Mouse (Mus musculus) liver, adult 2 months (tissue): ENCODE measurements around the gene Lrch1. TPM values are rescaled to one million over a fixed set of nuclear protein-coding genes. Genes with fewer than 3 reads are reported as not detected.

Experiments
- DNase-seq: peaks from one replicate; pipeline ENCODE4 v3.0.0-alpha.2; 2011; ENCODE audit warnings: low read depth, low spot score; ENCODE audit errors: extremely low read depth
- H3K27ac ChIP-seq: fragments of 200-500 bp; replicated peaks from 2 replicates; pipeline ENCODE4 v1.5.1; 2012; ENCODE audit warnings: low read depth, mild to moderate bottlenecking, control low read depth, inconsistent platforms, low read length; ENCODE audit not compliant: insufficient read depth
- H3K27me3 ChIP-seq: fragments of 200-500 bp; 2 replicates; pipeline ENCODE4 v1.6.1; 2012; ENCODE audit warnings: mild to moderate bottlenecking, moderate library complexity, low read length, inconsistent platforms; ENCODE audit not compliant: control insufficient read depth, insufficient read depth
- H3K36me3 ChIP-seq: fragments of 200-500 bp; 2 replicates; pipeline ENCODE4 v1.6.1; 2012; ENCODE audit warnings: low read length, inconsistent platforms; ENCODE audit not compliant: control insufficient read depth, insufficient read depth
- H3K4me1 ChIP-seq: fragments of 200-500 bp; 2 replicates; pipeline ENCODE4 v1.6.1; 2011; ENCODE audit warnings: low read length; ENCODE audit not compliant: control insufficient read depth, insufficient read depth
- H3K4me3 ChIP-seq: fragments of 200-500 bp; 2 replicates; pipeline ENCODE4 v1.5.1; 2011; ENCODE audit warnings: low read depth, mild to moderate bottlenecking, control low read depth, low read length, moderate library complexity; ENCODE audit not compliant: insufficient read depth
- H3K79me2 ChIP-seq: fragments of 200-500 bp; 2 replicates; pipeline ENCODE4 v1.6.1; 2012; ENCODE audit warnings: inconsistent platforms, mild to moderate bottlenecking, low read length, moderate library complexity; ENCODE audit not compliant: control insufficient read depth, insufficient read depth
- H3K9ac ChIP-seq: fragments of 200-500 bp; 2 replicates; pipeline ENCODE4 v1.6.1; 2012; ENCODE audit warnings: low read depth, mild to moderate bottlenecking, control low read depth, inconsistent platforms, low read length
- CTCF ChIP-seq: fragments of 200-500 bp; IDR thresholded peaks from 2 replicates; pipeline ENCODE4 v1.5.1; 2011; ENCODE audit warnings: low read depth, low read length, control low read depth
- POLR2A ChIP-seq: fragments of 200-500 bp; IDR thresholded peaks from 2 replicates; pipeline ENCODE4 v1.6.1; 2011; ENCODE audit warnings: low read length, control low read depth; ENCODE audit not compliant: insufficient read depth; ENCODE audit errors: extremely low read depth
- WGBS: fragments of 180-500 bp; shearing (Covaris S2); methylation state at CpG from one replicate; pipeline ENCODE4 v1.1.7; 2018; 5-methylcytosine and 5-hydroxymethylcytosine counted together
- polyA plus RNA-seq: library from polyadenylated mRNA; depleted of rRNA; stranded (reverse); fragments of >200 nt; gene quantifications from 2 replicates; pipeline ENCODE4 v1.2.3, GENCODE M21; 2012
- total RNA-seq: library from RNA; depleted of rRNA; stranded (reverse); fragments of >200 nt; gene quantifications from 2 replicates; pipeline ENCODE4 v1.2.3, GENCODE M21; 2014

Gene Lrch1
- total and polyA plus RNA-seq, 2 experiments, result 2.7 to 6.5 TPM

- H3K36me3 ChIP-seq, result no peaks in the 10 kb centered on the region
- peak; percentile 81 for DNase-seq
- peaks cover 22% of the 10 kb centered on the region for H3K79me2 ChIP-seq
- peaks cover 25% of the 10 kb centered on the region for H3K4me1 ChIP-seq
- peak overlapping the region; percentile 57 for H3K27ac ChIP-seq
- H3K27me3 ChIP-seq, result no peaks in the 10 kb centered on the region
- no peak overlapping the region for H3K4me3 ChIP-seq
- WGBS, result 34% methylated on average over 5 of the region's 5 CpGs
- TF ChIP-seq POLR2A, result no peak
- no peak for TF ChIP-seq CTCF
- H3K9ac ChIP-seq, result no peak overlapping the region
Observed at GRCm38 (mm10) chr14:74864805-74865483, 82.7 kb downstream of the Lrch1 start.

- Histone ChIP-seq H3K27ac (no peak overlapping the region), H3K4me1 (peaks cover 17% of the 10 kb centered on the region), H3K36me3 (no peaks in the 10 kb centered on the region; the same call in 1 of the 2 replicates), H3K4me3 (no peak overlapping the region), H3K79me2 (peaks cover 21% of the 10 kb centered on the region), H3K27me3 (no peaks in the 10 kb centered on the region), H3K9ac (no peak overlapping the region)
- no peak for DNase-seq
- TF ChIP-seq CTCF (no peak), POLR2A (no peak)
- WGBS, result 93% methylated on average over 9 of the region's 9 CpGs
Observed at GRCm38 (mm10) chr14:74861456-74861855, 86.2 kb downstream of the Lrch1 start.

- no peak overlapping the region for H3K9ac ChIP-seq
Observed at GRCm38 (mm10) chr14:74859154-74859553, 88.5 kb downstream of the Lrch1 start.

GRCm38 (mm10) chr14:74855429-74855828 lies 92.2 kb downstream of the Lrch1 start:
- no peak overlapping the region for H3K4me3 ChIP-seq
- peaks cover 6% of the 10 kb centered on the region for H3K4me1 ChIP-seq
- peaks cover 10% of the 10 kb centered on the region for H3K79me2 ChIP-seq
- WGBS, result 88% methylated on average over 8 of the region's 8 CpGs
- no peak overlapping the region for H3K9ac ChIP-seq
- peaks cover 6% of the 10 kb centered on the region; the same call in 1 of the 2 replicates for H3K36me3 ChIP-seq
- H3K27ac ChIP-seq, result no peak overlapping the region
- TF ChIP-seq POLR2A, result no peak
- TF ChIP-seq CTCF, result no peak
- H3K27me3 ChIP-seq, result no peaks in the 10 kb centered on the region
- peak; percentile 8 for DNase-seq

More at GRCm38 (mm10) chr14:74859154-74859553, 88.5 kb downstream of the Lrch1 start:
- H3K36me3 ChIP-seq, result peaks cover 6% of the 10 kb centered on the region; the same call in 1 of the 2 replicates
- whole genome bisulfite sequencing, result 100% methylated on average over 1 of the region's 1 CpGs
- no peak for DNase-seq
- no peak overlapping the region for H3K4me3 ChIP-seq
- H3K27ac ChIP-seq, result no peak overlapping the region
- TF ChIP-seq CTCF, result no peak
- peaks cover 19% of the 10 kb centered on the region for H3K79me2 ChIP-seq
- H3K27me3 ChIP-seq, result no peaks in the 10 kb centered on the region
- no peaks in the 10 kb centered on the region; the same call in 1 of the 2 replicates for H3K4me1 ChIP-seq

GRCm38 (mm10) chr14:74853759-74854100 lies 93.9 kb downstream of the Lrch1 start:
- H3K36me3 ChIP-seq, result peaks cover 6% of the 10 kb centered on the region; the same call in 1 of the 2 replicates
- no peak overlapping the region for H3K27ac ChIP-seq
- peaks cover 6% of the 10 kb centered on the region for H3K4me1 ChIP-seq
- no peaks in the 10 kb centered on the region for H3K27me3 ChIP-seq
- 70% methylated on average over 4 of the region's 4 CpGs for WGBS
- DNase-seq, result no peak
- no peak overlapping the region for H3K4me3 ChIP-seq
- peaks cover 7% of the 10 kb centered on the region; the same call in 1 of the 2 replicates for H3K79me2 ChIP-seq
- TF ChIP-seq POLR2A (no peak), CTCF (no peak)
- H3K9ac ChIP-seq, result no peak overlapping the region
